Mouse (Mus musculus) cerebellum, adult 9-10 months (tissue): ENCODE results near the gene Gpr180.
A peak's percentile ranks its signal among the peaks of the same experiment; 100 is the strongest.
"Not testable (repeated sequence)": the region's sequence is repeated elsewhere in the genome, so short reads cannot be mapped to it uniquely, and the experiment has no call there.

Experiments used
- DNase-seq: peaks from one replicate; pipeline ENCODE4 v3.0.0; 2022

Gpr180 gene

DNA sequence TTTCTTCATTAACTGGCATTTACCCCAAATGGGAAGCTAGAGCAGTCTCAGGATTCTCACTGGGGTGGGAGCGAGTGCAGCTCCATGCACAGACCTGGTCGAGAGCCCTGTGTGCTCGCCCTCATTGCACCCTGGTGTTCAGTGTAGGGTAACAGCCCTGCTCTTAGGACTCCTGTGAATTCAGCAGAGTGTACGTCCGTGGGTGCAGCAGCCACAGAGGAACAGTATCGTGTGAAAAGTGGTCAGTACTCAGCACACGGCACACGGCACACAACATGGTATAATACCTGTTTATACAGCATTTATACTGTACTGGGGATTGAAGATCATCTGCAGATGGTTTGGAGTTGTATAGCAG is 15.3 kb downstream of the Gpr180 start:
- DNase-seq = no peak

DNA sequence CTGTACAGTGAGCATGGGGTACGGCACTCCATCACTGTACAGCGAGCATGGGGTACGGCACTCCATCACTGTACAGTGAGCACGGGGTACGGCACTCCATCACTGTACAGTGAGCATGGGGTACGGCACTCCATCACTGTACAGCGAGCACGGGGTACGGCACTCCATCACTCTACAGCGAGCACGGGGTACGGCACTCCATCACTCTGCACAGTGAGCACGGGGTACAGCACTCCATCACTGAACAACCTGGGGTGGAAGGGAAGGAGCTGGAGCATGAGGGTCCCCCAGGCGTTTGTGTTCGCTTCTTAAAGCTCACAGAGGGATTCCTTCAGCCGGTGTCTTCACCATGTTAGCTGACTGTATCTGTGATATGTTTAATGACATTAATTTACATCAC is 19.1 kb downstream of the Gpr180 start:
- DNase-seq = not testable (repeated sequence)

DNA sequence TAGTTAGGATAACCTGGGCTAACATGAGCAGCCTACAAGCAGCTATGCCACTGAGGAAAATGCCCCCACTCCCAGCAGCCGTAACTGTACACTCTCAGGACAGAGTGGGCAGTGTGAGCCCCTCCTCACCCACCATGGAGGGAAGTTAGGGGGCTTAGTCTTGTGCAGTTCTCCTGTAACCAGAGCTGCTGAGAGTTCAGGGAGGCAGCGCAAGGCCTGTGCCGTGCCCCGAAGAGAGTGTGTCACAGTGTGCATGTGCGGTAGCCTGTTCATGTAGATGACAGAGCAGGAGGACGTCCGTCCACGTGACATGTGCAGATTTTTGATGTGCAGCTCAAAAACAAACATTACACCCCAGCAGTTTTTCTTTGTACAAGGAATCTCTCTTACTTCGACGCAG is 19.8 kb downstream of the Gpr180 start:
- no peak for DNase-seq

GRCm38 (mm10) chr14:118157146-118157545 is 20.2 kb downstream of the Gpr180 start:
- DNase-seq = peak; percentile 58

DNA sequence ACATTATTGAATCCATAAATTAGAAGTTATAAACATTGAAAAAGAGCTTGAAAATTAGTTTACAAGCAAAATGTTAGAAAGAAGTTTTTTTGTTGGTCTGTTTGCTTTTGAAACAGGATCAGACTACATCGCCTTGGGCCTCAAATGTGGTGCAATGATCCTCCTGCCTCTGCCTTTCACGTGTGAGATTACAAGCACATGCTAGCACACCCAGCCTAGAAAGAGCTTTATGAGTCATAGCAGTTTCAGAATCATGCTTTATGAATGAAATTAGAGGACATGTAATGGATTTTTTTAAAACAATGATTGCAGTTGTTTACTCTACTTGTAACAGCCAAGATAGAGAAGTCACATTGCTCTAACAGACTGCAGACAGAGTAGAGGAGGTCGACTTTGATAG is 24.8 kb downstream of the Gpr180 start:
- no peak for DNase-seq

DNA sequence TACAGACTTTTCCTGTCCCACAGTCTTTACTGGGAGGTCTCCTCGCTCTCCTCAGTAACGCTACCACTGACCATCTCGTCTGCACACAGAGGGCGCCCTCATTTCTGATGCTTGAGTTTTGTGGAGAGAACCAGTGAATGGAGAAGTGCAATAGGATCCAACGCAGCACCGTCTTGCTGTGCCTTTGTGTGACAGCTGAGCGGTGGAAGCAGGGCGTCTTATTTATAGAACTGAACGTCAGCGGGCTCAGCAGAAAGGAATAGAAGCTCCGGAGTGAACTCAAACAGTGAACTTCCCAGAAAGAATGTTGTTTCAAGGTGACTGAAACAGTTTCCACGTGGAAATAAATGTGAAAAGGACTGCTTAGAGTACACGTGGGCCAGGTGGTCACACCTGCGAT is 25.7 kb downstream of the Gpr180 start:
- DNase-seq = no peak

DNA sequence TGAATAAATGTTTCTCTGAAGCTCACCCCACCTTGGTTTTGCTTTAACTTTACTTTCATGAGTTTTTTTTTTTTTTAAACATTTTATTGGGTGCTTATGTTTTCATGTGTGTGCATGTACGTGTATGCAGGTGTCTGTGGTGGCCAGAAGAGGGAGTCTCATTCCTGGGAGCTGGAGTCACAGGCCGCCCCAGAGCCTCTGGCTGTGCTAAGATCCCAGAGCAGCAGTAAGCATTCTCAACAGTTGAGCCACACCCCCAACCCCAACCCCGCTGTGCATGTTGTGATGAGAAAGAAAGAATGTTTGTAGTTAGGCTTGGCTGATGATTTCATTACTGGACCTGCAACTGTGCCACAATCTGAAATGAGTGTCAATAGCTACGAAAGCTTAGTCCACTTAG is 31.8 kb downstream of the Gpr180 start:
- DNase-seq = no peak

DNA sequence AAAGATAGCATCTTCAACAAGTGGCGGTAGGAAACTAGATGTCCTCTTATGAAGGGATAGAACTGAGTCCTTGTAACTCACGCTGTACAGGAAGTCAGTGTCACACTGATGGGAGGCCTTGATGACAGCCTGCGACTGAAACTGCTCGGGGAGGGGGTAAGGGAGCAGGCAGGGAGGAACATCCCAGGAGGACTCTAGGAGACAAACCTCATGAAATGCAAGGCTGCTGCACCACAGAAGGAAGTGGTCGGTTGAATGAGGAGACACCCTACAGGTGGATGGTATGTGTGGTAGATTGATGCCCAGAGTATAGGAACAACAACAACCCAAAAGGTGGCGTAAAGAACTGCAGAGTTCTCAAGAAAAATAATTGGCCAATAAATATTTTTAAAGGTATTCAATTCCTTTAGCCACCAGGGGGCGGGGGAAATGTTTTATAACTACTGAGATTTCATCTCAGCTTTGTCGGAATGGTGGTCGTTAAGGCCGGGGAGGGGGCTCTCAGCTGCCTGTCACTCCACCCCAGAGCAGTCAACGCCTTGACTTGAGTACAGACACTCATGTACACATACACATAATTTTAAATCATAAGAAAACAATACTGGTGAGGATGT is 36.7 kb downstream of the Gpr180 start:
- no peak for DNase-seq

- DNase-seq = no peak
Observed at GRCm38 (mm10) chr14:118175071-118175693, 38.2 kb downstream of the Gpr180 start.

DNA sequence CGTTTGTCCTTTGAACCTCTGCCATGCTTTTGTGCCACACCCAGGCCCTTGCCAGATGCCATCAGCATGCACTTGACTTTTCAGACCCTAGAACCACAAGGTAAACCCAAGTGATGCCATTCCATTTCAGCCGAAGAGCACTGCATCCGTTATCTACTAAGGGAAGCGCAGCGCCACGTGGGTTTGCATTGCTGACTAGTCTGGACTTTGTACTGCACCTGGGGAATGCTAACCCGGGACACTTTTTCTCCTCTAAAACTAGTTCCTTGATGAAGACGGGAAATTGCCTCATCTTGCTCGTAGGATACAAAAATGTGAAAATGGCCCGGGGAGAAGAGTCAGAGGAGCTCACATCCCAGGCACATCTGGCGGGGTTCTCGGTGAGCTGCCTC is 38.7 kb downstream of the Gpr180 start:
- no peak for DNase-seq

GRCm38 (mm10) chr14:118179251-118179650 is 42.3 kb downstream of the Gpr180 start:
- no peak for DNase-seq

- no peak for DNase-seq
Observed at GRCm38 (mm10) chr14:118179701-118180100, 42.7 kb downstream of the Gpr180 start.

DNA sequence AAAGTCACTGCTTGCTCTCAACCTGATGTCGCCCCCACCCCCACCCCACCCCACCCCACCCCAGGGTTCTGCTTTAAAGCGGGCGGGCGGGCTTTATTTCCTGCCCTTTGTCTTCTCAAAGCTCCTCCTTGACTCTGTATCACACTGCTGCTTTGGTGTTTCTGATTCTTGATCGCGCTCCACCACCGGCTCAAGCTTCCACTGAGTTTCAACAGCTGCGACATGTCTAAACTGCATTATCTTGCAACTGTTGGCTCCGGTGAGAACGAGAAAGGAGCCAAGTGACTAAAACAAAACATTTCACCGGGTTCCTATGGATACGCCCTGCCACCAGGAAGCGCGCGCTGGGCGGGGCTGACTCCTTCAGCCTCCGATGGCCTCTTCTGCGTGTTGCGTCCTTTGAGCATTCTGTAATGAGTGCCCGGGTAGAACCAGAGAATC is 43.2 kb downstream of the Gpr180 start:
- peak; percentile 63 for DNase-seq

GRCm38 (mm10) chr14:118180711-118181177 is 43.8 kb downstream of the Gpr180 start:
- peak; percentile 66 for DNase-seq

DNA sequence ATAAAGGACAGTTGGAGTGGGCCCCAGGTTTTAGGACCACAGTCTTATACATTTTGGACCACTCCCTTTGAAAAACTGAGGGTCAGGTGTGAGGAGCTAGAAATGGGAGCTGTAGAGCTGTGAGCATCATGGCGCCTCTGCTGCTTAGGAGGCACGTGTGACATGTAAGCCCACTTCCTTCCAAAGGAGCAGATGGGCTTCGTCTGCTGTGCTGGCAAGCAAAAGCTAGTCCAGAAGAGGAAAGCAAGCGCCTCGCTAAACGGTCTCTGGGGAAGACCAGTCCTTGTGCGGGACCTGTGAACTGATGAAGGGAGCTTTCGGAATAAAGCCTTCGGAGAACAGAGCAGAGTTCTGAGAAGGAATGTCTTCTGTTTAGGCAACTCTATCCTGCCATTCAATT is 54.5 kb downstream of the Gpr180 start:
- no peak for DNase-seq

GRCm38 (mm10) chr14:118193001-118193628 is 56.2 kb downstream of the Gpr180 start:
- DNase-seq = no peak

DNA sequence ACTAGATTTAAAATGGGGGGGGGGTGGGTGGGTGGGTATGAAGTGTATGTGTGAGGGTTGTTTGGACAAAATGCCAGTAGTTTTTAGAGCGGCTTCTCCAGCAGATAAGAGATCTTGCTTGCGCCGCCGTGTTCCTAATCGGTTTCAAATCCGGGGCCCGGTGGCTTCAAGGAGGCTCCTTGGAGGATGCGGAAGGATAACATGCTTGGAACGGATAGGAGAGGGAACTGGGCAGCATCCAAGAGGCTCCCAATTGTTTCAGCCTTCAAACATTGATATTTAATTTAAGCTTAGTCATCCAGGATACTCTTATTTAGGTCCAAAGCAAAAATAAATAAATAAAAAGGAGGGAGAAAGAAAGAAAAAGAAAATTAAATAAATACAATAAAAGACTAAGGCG is 56.7 kb downstream of the Gpr180 start:
- no peak for DNase-seq

DNA sequence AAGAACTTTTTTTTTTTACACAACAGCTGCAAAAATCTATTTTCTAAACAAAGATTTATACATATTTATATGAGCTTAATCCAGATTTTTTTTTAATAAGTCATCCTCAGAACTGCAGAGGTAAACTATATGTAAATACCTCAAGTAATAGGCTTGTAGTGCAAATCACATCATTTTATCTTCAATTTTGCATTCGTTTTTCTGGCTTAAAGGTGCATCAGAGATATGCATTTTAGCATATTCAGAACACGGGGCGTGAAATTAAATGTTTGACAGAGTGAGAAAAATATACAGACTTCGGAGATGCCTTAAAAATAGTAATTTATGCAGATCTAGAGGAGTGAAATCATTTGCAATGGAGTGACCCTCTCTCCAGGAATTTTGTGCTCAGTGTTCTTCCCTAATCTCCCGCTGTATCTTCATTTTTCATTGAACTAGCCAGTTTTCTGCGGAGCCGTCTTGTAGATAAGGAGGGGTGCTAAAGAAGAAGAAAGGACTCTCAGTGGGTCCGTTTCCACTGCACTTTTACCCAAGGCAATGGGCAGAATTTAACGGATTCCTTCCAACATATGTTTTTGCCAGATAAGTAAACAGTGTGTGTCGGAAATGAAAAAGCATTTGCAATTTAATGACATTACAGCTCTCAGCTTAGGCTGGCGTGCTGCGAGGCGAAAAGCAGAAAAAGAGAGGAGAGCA is 57.4 kb downstream of the Gpr180 start:
- no peak for DNase-seq

- DNase-seq = no peak
Observed at GRCm38 (mm10) chr14:118197063-118197462, 60.1 kb downstream of the Gpr180 start.

- DNase-seq = no peak
Observed at GRCm38 (mm10) chr14:118200731-118201130, 63.8 kb downstream of the Gpr180 start.

- DNase-seq = no peak
Observed at GRCm38 (mm10) chr14:118202006-118202405, 65.0 kb downstream of the Gpr180 start.

DNA sequence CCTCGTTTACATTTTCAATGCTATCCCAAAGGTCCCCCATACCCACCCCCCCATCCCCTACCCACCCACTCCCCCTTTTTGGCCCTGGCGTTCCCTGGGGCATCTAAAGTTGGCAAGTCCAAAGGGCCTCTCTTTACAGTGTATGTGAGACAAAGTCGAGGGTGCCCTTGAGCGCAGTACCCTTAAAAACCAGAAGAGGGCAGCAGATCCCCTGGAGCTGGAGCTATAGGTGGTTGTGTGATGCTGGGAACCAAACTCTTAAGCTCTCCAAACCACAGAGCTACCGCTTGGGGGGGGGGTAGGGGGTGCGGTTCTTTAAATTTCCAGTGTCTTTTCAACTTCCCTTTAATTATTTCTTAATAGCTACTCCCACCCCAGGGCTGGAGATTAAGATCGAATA is 66.1 kb downstream of the Gpr180 start:
- DNase-seq = peak; percentile 5

DNA sequence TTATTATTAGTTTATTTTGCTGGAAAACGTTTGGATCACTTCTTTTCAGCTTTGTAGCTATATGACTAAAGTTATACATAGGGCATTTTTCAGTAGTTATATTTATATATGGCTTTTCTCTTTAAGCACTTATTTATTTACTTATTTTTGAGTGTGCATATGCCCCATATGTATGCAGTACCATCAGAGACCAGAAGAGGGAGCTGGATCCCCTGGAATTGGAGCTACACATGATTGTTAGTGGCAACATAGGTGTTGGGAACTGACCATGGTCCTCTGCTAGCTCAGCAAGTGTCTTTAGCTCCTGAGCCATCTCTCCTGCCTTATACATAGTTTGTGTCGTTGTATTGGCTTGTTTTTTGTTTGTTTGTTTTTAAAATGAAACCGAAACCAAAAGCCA is 70.4 kb downstream of the Gpr180 start:
- no peak for DNase-seq

DNA sequence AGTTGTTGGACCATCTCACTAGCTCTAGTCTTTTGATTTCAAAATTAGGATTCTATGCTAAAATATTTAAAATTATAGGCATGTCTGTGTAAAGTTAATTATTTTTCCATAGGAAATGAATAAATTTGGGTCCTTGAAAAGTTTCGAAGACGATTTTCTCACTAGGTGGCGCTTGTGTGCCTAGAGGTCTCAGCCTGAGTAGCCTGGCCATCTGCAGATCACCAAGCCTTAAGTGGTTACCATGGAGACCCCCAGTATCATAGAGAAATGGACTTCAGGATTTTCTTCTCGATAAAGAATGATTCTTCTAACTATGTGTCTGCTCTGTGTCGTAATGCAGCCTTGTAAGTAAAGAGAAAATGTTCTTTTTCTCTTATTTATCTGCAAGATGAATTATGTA is 72.7 kb downstream of the Gpr180 start:
- DNase-seq = no peak
